Mouse (Mus musculus): Measurements from ENCODE around the gene Lgr4. TPM values are rescaled to one million over a fixed set of nuclear protein-coding genes. Genes with fewer than 3 reads are reported as not detected.

The Lgr4 gene
- polyA plus RNA-seq, 1 experiment, result 0.02 TPM

DNA sequence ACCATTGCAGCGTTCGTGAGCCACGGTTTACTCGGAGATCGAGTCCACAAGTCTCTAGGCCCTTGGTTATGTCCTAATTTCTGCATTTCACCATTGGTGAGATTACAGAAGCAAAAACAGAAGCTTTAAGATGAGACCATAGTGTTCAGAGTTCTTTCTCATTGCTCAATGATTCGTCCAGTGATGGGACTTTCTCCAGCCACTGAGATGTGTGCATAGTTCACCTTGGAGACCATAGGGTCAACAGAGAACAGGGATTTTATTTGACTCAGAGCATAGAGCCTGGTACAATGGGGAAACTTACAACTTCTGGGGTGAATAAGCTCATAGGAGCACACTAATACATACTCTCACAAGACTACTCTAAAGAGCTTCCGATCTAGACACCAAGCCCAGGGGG lies 3.0 kb downstream of the Lgr4 start:
- H3K4me3 ChIP-seq (replicated peaks), result no peak overlapping the region
- peaks cover 19% of the 10 kb centered on the region for H3K4me1 ChIP-seq
- TF ChIP-seq FLI1 (IDR thresholded peaks at IDR 0.05; ENCODE audit: low read length), result no peak
- no peak for TF ChIP-seq GATA1 (IDR thresholded peaks at IDR 0.05; ENCODE audit: borderline replicate concordance, low read length)
- no peaks in the 10 kb centered on the region for H3K9me3 ChIP-seq
- peaks cover 29% of the 10 kb centered on the region for H3K27me3 ChIP-seq (replicated peaks)
- H3K36me3 ChIP-seq (replicated peaks; ENCODE audit: low read length), result no peaks in the 10 kb centered on the region

DNA sequence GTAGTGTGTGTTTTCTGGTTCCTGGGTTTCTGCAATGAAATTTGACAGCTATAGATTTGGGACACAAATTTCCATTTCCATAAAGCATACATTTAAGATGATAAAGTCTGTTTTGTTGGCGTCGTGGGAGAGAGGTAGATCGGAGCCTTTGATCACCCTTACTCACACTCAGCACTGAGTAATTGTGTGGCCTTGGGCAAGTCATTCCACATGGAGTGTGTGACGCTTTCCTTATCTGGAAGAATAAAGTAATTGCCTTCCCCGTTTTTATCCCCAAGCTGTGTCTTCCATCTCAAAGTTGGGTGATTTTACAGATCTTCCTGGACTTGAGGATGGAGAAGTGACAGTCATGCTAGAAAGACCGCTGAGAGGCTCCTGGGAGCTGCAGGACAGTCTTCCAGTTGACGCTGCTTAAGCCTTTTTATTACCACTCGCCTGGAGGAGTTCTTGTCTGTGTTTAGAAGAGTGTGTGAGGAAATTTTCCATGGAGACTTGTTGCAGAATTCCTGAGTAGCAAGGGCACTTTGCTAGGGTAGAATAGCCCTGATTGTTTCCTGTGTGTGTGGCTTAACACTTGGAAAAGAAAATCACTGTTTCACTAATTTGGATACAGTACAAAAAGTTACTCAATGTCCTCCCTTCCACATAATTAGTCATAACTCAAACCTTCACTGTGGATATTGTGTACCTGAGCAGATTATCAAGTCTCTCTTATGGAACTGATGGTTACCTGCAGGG lies 4.0 kb downstream of the Lgr4 start:
- Histone ChIP-seq H3K4me3 (replicated peaks) (no peak overlapping the region), H3K27me3 (replicated peaks) (peaks cover 29% of the 10 kb centered on the region), H3K9me3 (no peaks in the 10 kb centered on the region), H3K36me3 (replicated peaks; ENCODE audit: low read length) (no peaks in the 10 kb centered on the region), H3K4me1 (peaks cover 19% of the 10 kb centered on the region)
- no peak for TF ChIP-seq GATA1 (IDR thresholded peaks at IDR 0.05; ENCODE audit: borderline replicate concordance, low read length)
- TF ChIP-seq FLI1 (IDR thresholded peaks at IDR 0.05; ENCODE audit: low read length), result no peak

DNA sequence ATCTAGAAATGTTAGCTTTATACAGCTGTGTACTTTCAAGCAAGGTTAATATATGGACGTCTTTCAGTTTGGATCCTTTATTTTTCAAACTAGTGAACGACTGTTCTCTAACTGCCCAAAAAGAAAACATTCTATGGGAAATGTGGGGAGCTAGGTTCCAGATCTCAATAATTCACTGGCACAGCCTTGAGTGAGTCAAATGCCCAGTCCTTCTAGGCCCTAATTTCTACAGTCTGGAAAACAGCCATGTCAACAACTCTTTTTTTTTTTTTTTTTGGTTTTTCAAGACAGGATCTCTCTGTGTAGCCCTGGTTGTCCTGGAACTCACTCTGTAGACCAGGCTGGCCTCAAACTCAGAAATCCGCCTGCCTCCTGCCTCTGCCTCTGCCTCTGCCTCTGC lies 4.9 kb downstream of the Lgr4 start:
- H3K27me3 ChIP-seq (replicated peaks), result peaks cover 29% of the 10 kb centered on the region
- no peaks in the 10 kb centered on the region for H3K36me3 ChIP-seq (replicated peaks; ENCODE audit: low read length)
- peaks cover 12% of the 10 kb centered on the region for H3K4me1 ChIP-seq
- no peaks in the 10 kb centered on the region for H3K9me3 ChIP-seq
- TF ChIP-seq FLI1 (IDR thresholded peaks at IDR 0.05; ENCODE audit: low read length), result no peak
- no peak for TF ChIP-seq GATA1 (IDR thresholded peaks at IDR 0.05; ENCODE audit: borderline replicate concordance, low read length)
- no peak overlapping the region for H3K4me3 ChIP-seq (replicated peaks)

DNA sequence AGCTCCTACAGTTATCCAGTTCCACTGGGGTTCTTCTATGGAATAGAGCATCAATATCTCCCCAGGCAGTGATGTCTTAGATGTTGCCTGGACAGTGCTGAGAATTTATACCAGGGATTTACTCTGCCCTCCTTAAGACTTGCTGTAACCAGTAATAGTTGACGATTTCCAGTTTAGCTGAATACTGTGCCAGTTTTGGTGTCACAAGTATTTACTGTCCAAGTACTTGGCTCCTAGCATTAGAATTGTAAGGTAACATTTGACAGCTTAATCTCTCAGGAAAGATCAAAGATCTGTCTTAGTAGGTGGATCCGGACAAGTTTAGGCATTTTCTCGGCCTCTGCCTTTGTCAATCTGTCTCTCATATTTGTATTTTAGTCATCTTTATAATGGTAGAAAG lies 5.6 kb downstream of the Lgr4 start:
- peaks cover 11% of the 10 kb centered on the region for H3K4me1 ChIP-seq
- H3K27me3 ChIP-seq (replicated peaks), result peaks cover 29% of the 10 kb centered on the region
- no peaks in the 10 kb centered on the region for H3K9me3 ChIP-seq
- TF ChIP-seq GATA1 (IDR thresholded peaks at IDR 0.05; ENCODE audit: borderline replicate concordance, low read length) (no peak), FLI1 (IDR thresholded peaks at IDR 0.05; ENCODE audit: low read length) (no peak)
- H3K36me3 ChIP-seq (replicated peaks; ENCODE audit: low read length), result no peaks in the 10 kb centered on the region
- no peak overlapping the region for H3K4me3 ChIP-seq (replicated peaks)

DNA sequence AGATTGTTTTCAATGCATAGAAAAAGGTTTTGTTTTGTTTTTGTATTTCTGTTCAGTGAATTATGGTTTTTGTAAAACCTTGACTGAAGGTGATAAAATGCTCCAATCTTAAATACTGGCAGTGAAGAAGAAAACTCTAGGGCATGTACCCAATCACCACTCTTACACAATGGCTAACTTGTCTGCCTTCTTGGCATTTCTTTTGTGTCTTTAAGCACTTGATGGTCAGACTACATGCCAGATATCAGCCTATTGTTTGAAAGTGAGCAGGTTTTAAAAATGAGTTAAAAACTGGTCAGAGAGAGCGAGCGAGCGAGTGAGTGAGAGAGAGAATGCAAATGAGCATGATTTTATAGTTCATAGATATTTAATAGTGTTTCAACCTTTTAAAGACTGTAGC lies 6.5 kb downstream of the Lgr4 start:
- peaks cover 2% of the 10 kb centered on the region for H3K4me1 ChIP-seq
- TF ChIP-seq GATA1 (IDR thresholded peaks at IDR 0.05; ENCODE audit: borderline replicate concordance, low read length) (no peak), FLI1 (IDR thresholded peaks at IDR 0.05; ENCODE audit: low read length) (no peak)
- no peaks in the 10 kb centered on the region for H3K36me3 ChIP-seq (replicated peaks; ENCODE audit: low read length)
- H3K9me3 ChIP-seq, result no peaks in the 10 kb centered on the region
- H3K4me3 ChIP-seq (replicated peaks), result no peak overlapping the region
- H3K27me3 ChIP-seq (replicated peaks), result peaks cover 20% of the 10 kb centered on the region

DNA sequence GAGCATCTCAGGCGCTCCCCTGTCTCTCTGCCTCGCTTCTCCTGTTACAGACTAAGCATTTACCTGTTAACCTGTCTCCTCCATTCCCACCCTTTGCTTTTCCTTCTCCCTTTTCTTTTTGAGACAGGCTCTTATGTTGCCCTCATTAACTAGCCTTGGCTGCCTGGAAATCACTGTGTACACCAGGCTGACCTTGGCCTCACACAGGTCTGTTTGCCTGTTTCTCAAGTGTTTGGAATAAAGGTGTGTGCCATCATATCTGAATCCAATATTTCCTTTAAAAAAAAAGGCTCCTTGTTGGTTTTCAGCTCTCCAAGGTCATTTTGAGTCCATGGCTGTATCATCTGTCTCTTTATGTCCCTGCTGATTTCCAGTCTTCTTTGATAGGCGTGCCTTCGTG lies 9.5 kb downstream of the Lgr4 start:
- H3K4me3 ChIP-seq (replicated peaks), result no peak overlapping the region
- no peaks in the 10 kb centered on the region for H3K36me3 ChIP-seq (replicated peaks; ENCODE audit: low read length)
- TF ChIP-seq GATA1 (IDR thresholded peaks at IDR 0.05; ENCODE audit: borderline replicate concordance, low read length) (no peak), FLI1 (IDR thresholded peaks at IDR 0.05; ENCODE audit: low read length) (no peak)
- H3K4me1 ChIP-seq, result peaks cover 6% of the 10 kb centered on the region; the same call in 1 of the 2 replicates
- no peaks in the 10 kb centered on the region for H3K9me3 ChIP-seq
- peaks cover 4% of the 10 kb centered on the region for H3K27me3 ChIP-seq (replicated peaks)

DNA sequence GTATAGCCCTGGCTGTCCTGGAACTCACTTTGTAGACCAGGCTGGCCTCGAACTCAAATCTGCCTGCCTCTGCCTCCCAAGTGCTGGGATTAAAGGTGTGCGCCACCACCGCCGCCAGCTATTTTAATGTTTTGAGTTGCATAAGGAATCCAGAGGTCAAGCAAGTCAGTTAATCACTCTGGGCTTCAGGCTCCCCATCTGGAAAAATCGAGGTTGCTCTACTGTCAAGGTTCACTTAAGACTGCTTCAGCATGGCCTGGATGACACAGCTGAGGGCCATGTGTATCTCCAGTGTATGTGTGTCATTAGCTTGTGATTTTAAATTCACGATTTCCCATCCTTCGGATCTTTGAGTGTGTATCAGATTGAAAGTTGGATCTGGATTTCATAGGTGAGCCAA lies 10.0 kb downstream of the Lgr4 start:
- no peaks in the 10 kb centered on the region for H3K36me3 ChIP-seq (replicated peaks; ENCODE audit: low read length)
- H3K9me3 ChIP-seq, result no peaks in the 10 kb centered on the region
- no peak for TF ChIP-seq GATA1 (IDR thresholded peaks at IDR 0.05; ENCODE audit: borderline replicate concordance, low read length)
- H3K27me3 ChIP-seq (replicated peaks), result peaks cover 4% of the 10 kb centered on the region
- peaks cover 10% of the 10 kb centered on the region for H3K4me1 ChIP-seq
- H3K4me3 ChIP-seq (replicated peaks), result no peak overlapping the region

DNA sequence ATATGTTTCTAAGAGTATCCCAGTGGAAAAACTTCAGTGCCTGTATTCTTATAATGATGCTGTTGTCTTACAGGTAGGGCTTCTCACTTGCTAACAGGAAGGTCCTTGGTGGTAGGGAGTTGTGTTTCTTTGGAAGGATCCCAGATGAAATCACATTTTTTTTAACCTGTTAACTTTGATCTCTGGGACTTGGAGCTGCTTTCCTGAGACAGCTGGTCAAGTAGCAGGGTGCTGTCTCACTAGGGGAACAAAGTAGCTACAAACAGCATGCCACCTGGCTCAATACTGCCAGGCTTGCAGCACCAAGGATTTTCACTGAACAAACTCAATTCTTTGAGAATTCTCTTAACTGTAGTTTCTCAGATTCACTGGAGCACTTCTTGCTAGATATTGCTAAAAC lies 10.4 kb downstream of the Lgr4 start:
- Histone ChIP-seq H3K36me3 (replicated peaks; ENCODE audit: low read length) (no peaks in the 10 kb centered on the region), H3K4me3 (replicated peaks) (no peak overlapping the region), H3K9me3 (no peaks in the 10 kb centered on the region), H3K4me1 (peaks cover 15% of the 10 kb centered on the region), H3K27me3 (replicated peaks) (peaks cover 4% of the 10 kb centered on the region)
- no peak for TF ChIP-seq FLI1 (IDR thresholded peaks at IDR 0.05; ENCODE audit: low read length)
- no peak for TF ChIP-seq GATA1 (IDR thresholded peaks at IDR 0.05; ENCODE audit: borderline replicate concordance, low read length)

DNA sequence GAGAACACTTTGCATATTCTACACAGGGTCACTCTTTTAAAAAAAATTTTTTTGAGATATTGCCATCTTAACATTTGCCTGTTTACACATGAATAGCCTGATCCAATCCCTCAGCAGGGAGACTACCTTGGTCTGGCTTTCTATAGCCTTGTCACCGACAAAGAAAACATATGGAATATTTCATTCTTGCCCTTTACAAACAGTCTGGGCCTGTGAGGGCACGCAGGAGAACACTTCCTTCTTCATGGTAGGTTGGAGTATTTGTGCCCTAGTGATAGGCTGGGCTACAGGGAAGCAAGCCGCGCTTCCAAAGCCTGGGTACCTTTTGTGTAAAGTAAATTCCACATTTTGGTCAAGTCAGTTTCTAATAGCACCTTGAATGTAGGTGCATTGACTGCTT lies 11.3 kb downstream of the Lgr4 start:
- H3K4me1 ChIP-seq, result peaks cover 17% of the 10 kb centered on the region
- H3K9me3 ChIP-seq, result no peaks in the 10 kb centered on the region
- no peaks in the 10 kb centered on the region for H3K36me3 ChIP-seq (replicated peaks; ENCODE audit: low read length)
- peaks cover 4% of the 10 kb centered on the region for H3K27me3 ChIP-seq (replicated peaks)
- no peak overlapping the region for H3K4me3 ChIP-seq (replicated peaks)
- no peak for TF ChIP-seq FLI1 (IDR thresholded peaks at IDR 0.05; ENCODE audit: low read length)
- no peak for TF ChIP-seq GATA1 (IDR thresholded peaks at IDR 0.05; ENCODE audit: borderline replicate concordance, low read length)

DNA sequence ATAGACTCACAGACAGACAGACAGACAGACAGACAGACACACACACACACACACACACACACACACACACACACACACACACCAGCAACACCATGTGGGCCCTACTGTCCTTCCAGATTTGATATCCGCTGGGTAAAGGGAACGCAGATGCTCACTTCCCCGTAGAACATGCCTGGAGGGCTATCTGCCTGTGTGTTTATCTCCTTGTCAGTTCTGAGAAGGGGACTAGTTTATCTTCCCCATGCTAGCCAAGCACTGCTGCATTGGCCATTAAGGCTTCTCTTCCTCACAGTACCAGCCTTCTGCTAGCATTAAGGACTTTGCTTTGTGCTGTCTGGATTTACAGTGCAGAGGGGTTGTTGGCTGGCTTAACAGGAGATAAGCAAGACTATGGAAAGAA lies 11.8 kb downstream of the Lgr4 start:
- no peak overlapping the region for H3K4me3 ChIP-seq (replicated peaks)
- TF ChIP-seq FLI1 (IDR thresholded peaks at IDR 0.05; ENCODE audit: low read length), result no peak
- TF ChIP-seq GATA1 (IDR thresholded peaks at IDR 0.05; ENCODE audit: borderline replicate concordance, low read length), result no peak
- H3K4me1 ChIP-seq, result peaks cover 17% of the 10 kb centered on the region
- H3K9me3 ChIP-seq, result no peaks in the 10 kb centered on the region
- peaks cover 4% of the 10 kb centered on the region for H3K27me3 ChIP-seq (replicated peaks)
- H3K36me3 ChIP-seq (replicated peaks; ENCODE audit: low read length), result no peaks in the 10 kb centered on the region

Data from megakaryocyte, embryonic 14.5 days (primary cell).